Mouse (Mus musculus): ENCODE data around the gene Tex10. TPM values are rescaled to one million over a fixed set of nuclear protein-coding genes. Genes with fewer than 3 reads are reported as not detected.
"Not testable (repeated sequence)": the region's sequence is repeated elsewhere in the genome, so short reads cannot be mapped to it uniquely, and the experiment has no call there.

The Tex10 gene
- polyA plus RNA-seq, 1 experiment from 2014 or later: 44.8 TPM

DNA sequence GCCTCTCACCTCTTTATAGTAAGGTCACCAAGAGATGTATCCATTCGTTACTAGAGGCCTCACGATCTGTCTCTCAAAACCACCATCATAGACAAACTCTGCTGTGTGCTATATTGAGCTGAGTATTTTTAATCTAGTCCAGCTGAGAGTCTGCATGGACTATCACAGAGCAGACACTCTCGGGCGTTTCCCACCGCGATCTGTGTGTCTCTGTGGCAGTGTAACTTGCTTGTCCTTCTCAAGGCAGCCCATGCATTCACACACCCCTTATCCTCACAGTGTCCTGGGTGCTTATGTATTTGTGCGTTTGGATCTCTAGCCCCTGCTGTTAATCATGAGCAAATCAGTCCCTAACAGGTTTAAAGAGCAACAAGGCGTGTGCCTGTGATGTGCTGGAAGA, 59.8 kb downstream of the Tex10 start:
- Histone ChIP-seq H3K27ac (ENCODE audit: low read length) (no peak overlapping the region), H3K27me3 (ENCODE audit: control insufficient read depth, insufficient read depth, low read depth, low read length) (no peaks in the 10 kb centered on the region), H3K36me3 (ENCODE audit: control insufficient read depth, insufficient read depth, low read length) (no peaks in the 10 kb centered on the region), H3K9ac (ENCODE audit: low read length) (no peak overlapping the region), H3K4me3 (ENCODE audit: low read length) (no peak overlapping the region), H3K4me1 (replicated peaks; ENCODE audit: control insufficient read depth, insufficient read depth, low read length) (no peaks in the 10 kb centered on the region), H3K4me2 (ENCODE audit: low read depth, low read length) (no peak overlapping the region), H3K9me3 (ENCODE audit: control insufficient read depth, low read length) (no peaks in the 10 kb centered on the region)
- ATAC-seq (ENCODE audit: low read depth): no peak
- WGBS: 81% methylated on average over 8 of the region's 8 CpGs

DNA sequence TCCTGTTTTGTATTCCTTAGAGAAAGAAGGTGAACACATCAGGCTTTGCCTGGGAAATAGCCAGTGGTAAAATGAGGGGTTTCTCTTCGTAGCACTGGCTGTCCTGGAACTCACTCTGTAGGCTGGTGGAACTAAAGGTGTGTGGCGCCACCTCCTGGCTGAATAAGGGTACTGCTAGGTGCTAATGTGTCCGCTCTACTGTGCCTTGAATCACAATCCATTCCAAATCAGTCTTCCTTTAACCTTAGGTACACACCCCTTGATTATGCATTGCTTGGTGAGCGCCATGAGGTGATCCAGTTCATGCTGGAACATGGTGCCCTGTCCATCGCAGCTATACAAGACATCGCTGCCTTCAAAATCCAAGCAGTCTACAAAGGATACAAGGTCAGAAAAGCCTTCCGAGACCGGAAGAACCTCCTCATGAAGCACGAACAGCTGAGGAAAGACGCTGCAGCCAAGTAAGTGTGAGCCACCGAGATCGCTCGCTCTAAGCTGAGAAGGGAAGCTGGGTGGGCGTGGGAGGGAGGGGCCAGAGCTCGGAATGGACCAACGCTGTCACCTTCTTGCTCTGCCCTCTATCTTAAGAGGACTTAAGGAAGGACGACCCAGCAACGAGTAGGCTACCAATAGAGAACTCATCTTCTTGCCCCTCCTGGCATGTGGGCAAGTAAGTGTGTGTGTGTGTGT, 65.8 kb downstream of the Tex10 start:
- WGBS: 38% methylated on average over 18 of the region's 18 CpGs
- no peaks in the 10 kb centered on the region for H3K36me3 ChIP-seq (ENCODE audit: control insufficient read depth, insufficient read depth, low read length)
- H3K9me3 ChIP-seq (ENCODE audit: control insufficient read depth, low read length): no peaks in the 10 kb centered on the region
- H3K27ac ChIP-seq (ENCODE audit: low read length): no peak overlapping the region
- H3K9ac ChIP-seq (ENCODE audit: low read length): no peak overlapping the region
- ATAC-seq (ENCODE audit: low read depth): 0 out of 2 replicates have a peak, but pooled peaks have one; percentile 43
- H3K27me3 ChIP-seq (ENCODE audit: control insufficient read depth, insufficient read depth, low read depth, low read length): no peaks in the 10 kb centered on the region
- no peaks in the 10 kb centered on the region for H3K4me1 ChIP-seq (replicated peaks; ENCODE audit: control insufficient read depth, insufficient read depth, low read length)
- peak overlapping the region; percentile 34 for H3K4me2 ChIP-seq (ENCODE audit: low read depth, low read length)
- H3K4me3 ChIP-seq (ENCODE audit: low read length): 0 out of 2 replicates have a peak overlapping the region, but pooled peaks have one; percentile 11

- not testable (repeated sequence) for H3K27ac ChIP-seq (ENCODE audit: low read length); H3K27me3 ChIP-seq (ENCODE audit: control insufficient read depth, insufficient read depth, low read depth, low read length); H3K4me1 ChIP-seq (replicated peaks; ENCODE audit: control insufficient read depth, insufficient read depth, low read length); H3K4me2 ChIP-seq (ENCODE audit: low read depth, low read length); H3K36me3 ChIP-seq (ENCODE audit: control insufficient read depth, insufficient read depth, low read length); ATAC-seq (ENCODE audit: low read depth); H3K4me3 ChIP-seq (ENCODE audit: low read length); H3K9ac ChIP-seq (ENCODE audit: low read length); H3K9me3 ChIP-seq (ENCODE audit: control insufficient read depth, low read length)
- 85% methylated on average over 9 of the region's 10 CpGs for WGBS
These were observed 67.4 kb downstream of the Tex10 start for GRCm38 (mm10) chr4:48405724-48406491.

DNA sequence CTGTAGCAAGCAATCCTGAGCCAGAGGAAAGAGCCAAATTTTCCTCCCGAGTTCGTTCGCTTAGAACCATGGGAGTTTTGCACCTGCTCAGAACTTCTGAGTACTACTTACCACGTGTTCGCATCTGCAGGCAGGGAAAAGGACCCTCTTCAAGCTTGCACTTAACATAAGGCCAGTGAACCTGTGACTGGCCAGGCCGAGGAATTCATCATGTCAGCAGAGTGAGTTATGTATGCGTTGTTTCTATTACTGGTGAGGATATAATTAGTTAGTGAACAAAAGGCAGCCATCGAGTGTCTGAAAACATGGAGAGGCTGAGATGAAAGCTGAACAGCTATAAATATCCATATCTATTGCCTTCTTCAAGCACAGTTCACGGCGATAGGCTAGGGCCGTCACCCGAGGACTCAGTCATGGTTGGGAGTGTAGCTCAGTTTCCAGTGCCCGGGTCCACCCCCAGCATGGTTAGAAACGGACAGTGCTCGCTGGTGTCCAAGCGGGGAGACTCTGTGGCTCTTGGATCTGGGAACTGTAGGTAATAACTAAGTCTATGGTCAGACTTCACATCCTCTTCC, 70.1 kb downstream of the Tex10 start:
- ATAC-seq (ENCODE audit: low read depth): no peak
- Histone ChIP-seq H3K9ac (ENCODE audit: low read length) (no peak overlapping the region), H3K4me3 (ENCODE audit: low read length) (no peak overlapping the region), H3K27me3 (ENCODE audit: control insufficient read depth, insufficient read depth, low read depth, low read length) (no peaks in the 10 kb centered on the region), H3K4me1 (replicated peaks; ENCODE audit: control insufficient read depth, insufficient read depth, low read length) (no peaks in the 10 kb centered on the region), H3K4me2 (ENCODE audit: low read depth, low read length) (no peak overlapping the region), H3K27ac (ENCODE audit: low read length) (no peak overlapping the region), H3K9me3 (ENCODE audit: control insufficient read depth, low read length) (no peaks in the 10 kb centered on the region), H3K36me3 (ENCODE audit: control insufficient read depth, insufficient read depth, low read length) (no peaks in the 10 kb centered on the region)
- 70% methylated on average over 16 of the region's 16 CpGs for WGBS

DNA sequence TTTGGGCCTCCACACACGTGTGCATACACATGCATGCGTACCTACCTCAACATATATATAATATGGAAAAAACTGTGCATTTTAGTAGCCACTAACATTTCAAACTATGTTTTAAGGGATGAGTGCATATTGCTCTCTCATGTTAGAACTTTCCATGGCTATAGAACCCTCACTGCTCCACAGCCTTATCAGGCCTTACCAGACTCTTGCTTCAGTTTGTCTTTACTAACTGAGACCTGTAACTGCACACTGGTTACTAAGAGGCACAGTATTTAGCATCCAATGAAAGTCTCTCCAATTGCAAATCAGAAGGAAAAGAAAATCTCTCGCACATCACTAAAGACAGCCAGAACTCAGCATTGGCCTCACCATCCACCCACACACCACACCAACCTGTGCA, 76.3 kb downstream of the Tex10 start:
- no peaks in the 10 kb centered on the region for H3K4me1 ChIP-seq (replicated peaks; ENCODE audit: control insufficient read depth, insufficient read depth, low read length)

GRCm38 (mm10) chr4:48382506-48382905, 90.8 kb downstream of the Tex10 start:
- H3K9ac ChIP-seq (ENCODE audit: low read length): no peak overlapping the region
- H3K36me3 ChIP-seq (ENCODE audit: control insufficient read depth, insufficient read depth, low read length): no peaks in the 10 kb centered on the region
- H3K27me3 ChIP-seq (ENCODE audit: control insufficient read depth, insufficient read depth, low read depth, low read length): no peaks in the 10 kb centered on the region
- H3K27ac ChIP-seq (ENCODE audit: low read length): no peak overlapping the region
- H3K4me2 ChIP-seq (ENCODE audit: low read depth, low read length): no peak overlapping the region
- no peaks in the 10 kb centered on the region for H3K4me1 ChIP-seq (replicated peaks; ENCODE audit: control insufficient read depth, insufficient read depth, low read length)
- ATAC-seq (ENCODE audit: low read depth): no peak
- WGBS: 80% methylated on average over 5 of the region's 5 CpGs
- no peak overlapping the region for H3K4me3 ChIP-seq (ENCODE audit: low read length)
- H3K9me3 ChIP-seq (ENCODE audit: control insufficient read depth, low read length): no peaks in the 10 kb centered on the region

More for the DNA sequence above, 76.3 kb downstream of the Tex10 start:
- no peak overlapping the region for H3K4me3 ChIP-seq (ENCODE audit: low read length)
- H3K27me3 ChIP-seq (ENCODE audit: control insufficient read depth, insufficient read depth, low read depth, low read length): no peaks in the 10 kb centered on the region
- H3K4me2 ChIP-seq (ENCODE audit: low read depth, low read length): no peak overlapping the region
- no peaks in the 10 kb centered on the region; the same call in 1 of the 2 replicates for H3K36me3 ChIP-seq (ENCODE audit: control insufficient read depth, insufficient read depth, low read length)
- WGBS: 91% methylated on average over 3 of the region's 3 CpGs
- H3K9ac ChIP-seq (ENCODE audit: low read length): no peak overlapping the region
- H3K9me3 ChIP-seq (ENCODE audit: control insufficient read depth, low read length): no peaks in the 10 kb centered on the region
- ATAC-seq (ENCODE audit: low read depth): no peak
- H3K27ac ChIP-seq (ENCODE audit: low read length): no peak overlapping the region

GRCm38 (mm10) chr4:48380940-48381339, 92.3 kb downstream of the Tex10 start:
- Histone ChIP-seq H3K4me3 (ENCODE audit: low read length) (no peak overlapping the region), H3K27ac (ENCODE audit: low read length) (no peak overlapping the region), H3K36me3 (ENCODE audit: control insufficient read depth, insufficient read depth, low read length) (no peaks in the 10 kb centered on the region), H3K9me3 (ENCODE audit: control insufficient read depth, low read length) (no peaks in the 10 kb centered on the region), H3K27me3 (ENCODE audit: control insufficient read depth, insufficient read depth, low read depth, low read length) (no peaks in the 10 kb centered on the region), H3K9ac (ENCODE audit: low read length) (no peak overlapping the region), H3K4me1 (replicated peaks; ENCODE audit: control insufficient read depth, insufficient read depth, low read length) (no peaks in the 10 kb centered on the region), H3K4me2 (ENCODE audit: low read depth, low read length) (no peak overlapping the region)
- 3% methylated on average over 2 of the region's 2 CpGs for WGBS
- no peak for ATAC-seq (ENCODE audit: low read depth)

Other genes with a start within 250 kb of the Tex10 start
- 88.4 and 95.8 TPM in 2 replicates for gene Erp44, start 193.9 kb downstream of the Tex10 start, polyA plus RNA-seq (2015; fragmentation: Nextera tagmentation; extraction: Ambion mirVana)
- 10.0 and 10.2 TPM in 2 replicates for gene Invs, start 193.7 kb downstream of the Tex10 start, polyA plus RNA-seq (2015; fragmentation: Nextera tagmentation; extraction: Ambion mirVana)
- gene Msantd3, start 66.5 kb upstream of the Tex10 start, polyA plus RNA-seq (2015; fragmentation: Nextera tagmentation; extraction: Ambion mirVana): 19.2 and 22.4 TPM in 2 replicates
- 7.6 and 11.5 TPM in 2 replicates for gene Tmeff1, start 111.7 kb upstream of the Tex10 start, polyA plus RNA-seq (2015; fragmentation: Nextera tagmentation; extraction: Ambion mirVana)
- gene Cavin4, start 190.1 kb upstream of the Tex10 start, polyA plus RNA-seq (2015; fragmentation: Nextera tagmentation; extraction: Ambion mirVana): 1.6 and 3.1 TPM in 2 replicates